Mouse (Mus musculus) liver, adult 2 months (tissue): ENCODE measurements at regions not wholly inside any gene's neighbourhood (a gene's known extent, or its start where the extent isn't known, plus 50 kb on each side); places are given as distances from the start of the nearest gene placed in this dataset.

Experiments used
- CTCF ChIP-seq: fragments of 200-500 bp; IDR thresholded peaks from 2 replicates; pipeline ENCODE4 v1.5.1; 2011; ENCODE audit warnings: low read depth, low read length, control low read depth
- POLR2A ChIP-seq: fragments of 200-500 bp; IDR thresholded peaks from 2 replicates; pipeline ENCODE4 v1.6.1; 2011; ENCODE audit warnings: low read length, control low read depth; ENCODE audit not compliant: insufficient read depth; ENCODE audit errors: extremely low read depth

GRCm38 (mm10) chr4:10434438-10434837 is 439.9 kb upstream of the 2610301B20Rik start:
- no peak for TF ChIP-seq POLR2A
- TF ChIP-seq CTCF, result no peak
